Mouse (Mus musculus) lung, embryonic 16.5 days (tissue): ENCODE measurements at regions not wholly inside any gene's neighbourhood (a gene's known extent, or its start where the extent isn't known, plus 50 kb on each side); places are given as distances from the start of the nearest gene placed in this dataset.

Experiments used
- ATAC-seq: fragments of 200-750 bp; cut with Nextera tagmentation; 2 replicates; pipeline ENCODE4 v1.8.0; 2017; ENCODE audit warnings: low read depth, mild to moderate bottlenecking, moderate library complexity
- H3K27ac ChIP-seq: fragments of 300-500 bp; sonication (generic); 2 replicates; pipeline ENCODE4 v1.5.1; 2014; ENCODE audit warnings: mild to moderate bottlenecking, control low read depth, low read length
- H3K27me3 ChIP-seq: fragments of 300-500 bp; sonication (generic); 2 replicates; pipeline ENCODE4 v1.6.1; 2014; ENCODE audit warnings: low read depth, low read length, mixed read lengths; ENCODE audit not compliant: control insufficient read depth, insufficient read depth
- H3K36me3 ChIP-seq: fragments of 300-500 bp; sonication (generic); 2 replicates; pipeline ENCODE4 v1.6.1; 2014; ENCODE audit warnings: low read length; ENCODE audit not compliant: control insufficient read depth, insufficient read depth
- H3K4me1 ChIP-seq: fragments of 300-500 bp; sonication (generic); replicated peaks from 2 replicates; pipeline ENCODE4 v1.6.1; 2014; ENCODE audit warnings: low read length, mixed read lengths; ENCODE audit not compliant: control insufficient read depth, insufficient read depth
- H3K4me2 ChIP-seq: fragments of 300-500 bp; sonication (generic); 2 replicates; pipeline ENCODE4 v1.6.1; 2014; ENCODE audit warnings: low read depth, low read length, control low read depth
- H3K4me3 ChIP-seq: fragments of 300-500 bp; sonication (generic); 2 replicates; pipeline ENCODE4 v1.5.1; 2014; ENCODE audit warnings: mild to moderate bottlenecking, low read length, control low read depth
- H3K9ac ChIP-seq: fragments of 300-500 bp; sonication (generic); 2 replicates; pipeline ENCODE4 v1.6.1; 2014; ENCODE audit warnings: low read length, control low read depth
- H3K9me3 ChIP-seq: fragments of 300-500 bp; sonication (generic); 2 replicates; pipeline ENCODE4 v1.6.1; 2016; ENCODE audit warnings: low read length; ENCODE audit not compliant: control insufficient read depth
- WGBS: fragments of 180-500 bp; shearing (Covaris S2); extraction: QIAGEN DNeasy Blood & Tissue Kit; methylation state at CpG from one replicate; pipeline ENCODE4 v1.1.7; 2014; 5-methylcytosine and 5-hydroxymethylcytosine counted together

DNA sequence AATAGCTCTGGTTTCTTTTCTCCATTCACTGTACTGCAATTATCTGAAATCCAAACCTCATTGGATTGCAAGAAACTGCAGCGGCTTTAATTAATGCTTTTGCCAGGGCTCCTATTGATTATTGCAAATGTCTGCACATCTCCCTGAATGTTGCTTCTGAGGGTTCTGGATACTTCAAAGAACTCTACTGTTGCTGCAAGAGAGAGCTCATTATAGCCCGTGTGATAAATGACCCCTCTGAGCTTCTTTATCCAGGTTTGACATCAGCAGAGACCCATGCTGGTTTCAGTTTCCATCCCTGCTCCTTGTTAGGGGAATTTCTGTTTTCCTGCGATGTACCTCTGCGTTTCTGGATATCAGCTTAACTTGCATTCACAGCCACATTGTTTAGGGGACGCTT, 78.4 kb upstream of the Nav3 start:
- no peaks in the 10 kb centered on the region for H3K4me1 ChIP-seq
- WGBS = 33% methylated on average over 5 of the region's 5 CpGs
- no peaks in the 10 kb centered on the region for H3K27me3 ChIP-seq
- H3K9ac ChIP-seq = no peak overlapping the region
- H3K9me3 ChIP-seq = no peaks in the 10 kb centered on the region
- no peak overlapping the region for H3K4me3 ChIP-seq
- no peak overlapping the region for H3K27ac ChIP-seq
- no peak for ATAC-seq
- H3K36me3 ChIP-seq = no peaks in the 10 kb centered on the region
- H3K4me2 ChIP-seq = no peak overlapping the region

DNA sequence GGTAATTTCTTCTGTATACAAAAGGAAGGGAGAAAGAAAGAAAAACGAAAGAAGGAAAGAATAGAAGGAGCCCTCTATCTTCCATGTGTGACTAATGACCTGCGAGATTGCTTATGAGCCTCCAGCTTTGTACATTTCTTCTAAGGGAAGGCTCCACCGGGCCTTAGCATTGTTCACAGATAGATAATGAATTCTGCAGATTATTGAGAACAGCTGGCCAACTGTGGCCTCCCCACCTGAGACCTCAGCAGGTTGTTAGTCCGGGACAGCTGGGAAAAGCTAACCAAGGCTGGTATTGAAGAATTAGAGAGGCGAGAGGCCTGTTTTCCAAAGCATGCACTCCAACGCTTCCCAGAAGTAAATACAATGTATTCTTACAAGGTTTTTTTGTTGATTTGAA, 86.7 kb upstream of the Nav3 start:
- no peaks in the 10 kb centered on the region for H3K36me3 ChIP-seq
- no peaks in the 10 kb centered on the region for H3K27me3 ChIP-seq
- WGBS = 56% methylated on average over 6 of the region's 6 CpGs
- no peaks in the 10 kb centered on the region for H3K4me1 ChIP-seq
- no peak overlapping the region for H3K9ac ChIP-seq
- no peak overlapping the region for H3K4me3 ChIP-seq
- no peak for ATAC-seq
- H3K27ac ChIP-seq = no peak overlapping the region
- H3K4me2 ChIP-seq = no peak overlapping the region
- no peaks in the 10 kb centered on the region for H3K9me3 ChIP-seq

DNA sequence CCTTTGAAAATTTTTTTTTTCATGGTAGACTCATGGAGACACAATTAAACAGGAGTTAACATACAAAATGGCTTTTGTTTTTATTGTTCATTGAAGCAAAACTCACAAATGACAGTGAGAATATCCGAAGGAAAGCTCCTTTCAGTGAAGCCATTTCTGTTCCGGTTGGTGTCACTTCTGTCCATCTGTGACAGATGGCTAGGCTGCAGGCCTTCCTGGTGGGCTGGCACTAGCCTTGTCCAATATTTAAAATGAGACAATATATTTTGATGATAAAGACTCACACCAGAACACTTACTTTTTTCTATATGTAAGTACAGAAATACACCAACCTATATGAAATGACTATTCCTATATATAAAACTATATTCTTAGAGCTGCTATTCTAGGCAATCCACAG, 92.4 kb upstream of the Nav3 start:
- Histone ChIP-seq H3K36me3 (no peaks in the 10 kb centered on the region), H3K4me2 (no peak overlapping the region), H3K9ac (no peak overlapping the region), H3K27ac (no peak overlapping the region), H3K4me3 (no peak overlapping the region), H3K9me3 (no peaks in the 10 kb centered on the region), H3K4me1 (no peaks in the 10 kb centered on the region), H3K27me3 (no peaks in the 10 kb centered on the region)
- ATAC-seq = no peak
- 86% methylated on average over 2 of the region's 2 CpGs for WGBS

DNA sequence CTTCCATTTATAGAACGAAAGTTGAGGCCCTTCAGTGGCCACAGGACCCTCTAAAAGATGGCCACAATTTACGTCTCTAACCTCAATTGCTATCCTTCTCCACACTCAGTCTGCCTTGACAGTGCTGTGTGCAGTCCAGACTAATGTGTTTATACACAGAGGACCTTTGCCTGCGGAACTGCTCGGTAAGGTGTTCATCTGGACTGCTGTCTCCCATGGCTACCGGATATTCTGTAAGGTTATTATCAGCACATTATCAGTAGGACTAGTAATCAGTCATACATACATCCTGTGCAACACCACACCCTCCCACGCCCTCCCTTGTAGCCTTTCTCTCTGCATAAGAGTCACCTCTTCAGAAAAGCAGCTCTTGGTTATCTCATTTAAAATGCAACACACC, 98.0 kb upstream of the Nav3 start:
- WGBS = 44% methylated on average over 6 of the region's 6 CpGs

GRCm38 (mm10) chr10:110556326-110556883, 100.4 kb upstream of the Nav3 start:
- no peaks in the 10 kb centered on the region for H3K4me1 ChIP-seq
- ATAC-seq = no peak
- no peak overlapping the region for H3K4me3 ChIP-seq
- 84% methylated on average over 1 of the region's 1 CpGs for WGBS
- no peak overlapping the region for H3K9ac ChIP-seq
- no peaks in the 10 kb centered on the region for H3K27me3 ChIP-seq
- H3K4me2 ChIP-seq = no peak overlapping the region
- no peak overlapping the region for H3K27ac ChIP-seq
- H3K9me3 ChIP-seq = no peaks in the 10 kb centered on the region
- H3K36me3 ChIP-seq = no peaks in the 10 kb centered on the region

More for the DNA sequence above, 98.0 kb upstream of the Nav3 start:
- ATAC-seq = no peak
- Histone ChIP-seq H3K4me2 (no peak overlapping the region), H3K4me1 (no peaks in the 10 kb centered on the region), H3K36me3 (no peaks in the 10 kb centered on the region), H3K27me3 (no peaks in the 10 kb centered on the region), H3K27ac (no peak overlapping the region), H3K9ac (no peak overlapping the region), H3K9me3 (no peaks in the 10 kb centered on the region), H3K4me3 (no peak overlapping the region)

DNA sequence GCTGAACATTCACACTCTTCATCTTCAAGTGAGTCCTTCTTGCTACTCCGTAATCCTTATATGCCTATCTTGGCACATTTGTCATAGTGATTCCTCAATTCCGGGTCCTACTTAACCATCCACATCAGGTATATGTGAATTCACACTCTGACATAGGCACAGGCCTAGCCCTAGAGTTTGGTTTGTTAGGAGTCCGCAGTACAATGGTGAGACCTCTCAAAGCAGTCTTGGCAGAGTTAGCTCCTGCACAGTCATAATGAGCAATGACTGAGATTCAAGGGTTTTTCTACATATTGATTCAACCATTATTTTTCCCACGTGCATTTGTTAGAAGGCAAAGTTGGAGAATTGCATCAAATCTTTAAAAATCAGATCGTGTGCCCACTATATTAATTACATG, 107.1 kb upstream of the Nav3 start:
- Histone ChIP-seq H3K9me3 (no peaks in the 10 kb centered on the region), H3K4me1 (no peaks in the 10 kb centered on the region), H3K4me2 (no peak overlapping the region), H3K4me3 (no peak overlapping the region), H3K27me3 (no peaks in the 10 kb centered on the region), H3K9ac (no peak overlapping the region), H3K27ac (no peak overlapping the region), H3K36me3 (no peaks in the 10 kb centered on the region)
- no peak for ATAC-seq
- 91% methylated on average over 5 of the region's 5 CpGs for WGBS

DNA sequence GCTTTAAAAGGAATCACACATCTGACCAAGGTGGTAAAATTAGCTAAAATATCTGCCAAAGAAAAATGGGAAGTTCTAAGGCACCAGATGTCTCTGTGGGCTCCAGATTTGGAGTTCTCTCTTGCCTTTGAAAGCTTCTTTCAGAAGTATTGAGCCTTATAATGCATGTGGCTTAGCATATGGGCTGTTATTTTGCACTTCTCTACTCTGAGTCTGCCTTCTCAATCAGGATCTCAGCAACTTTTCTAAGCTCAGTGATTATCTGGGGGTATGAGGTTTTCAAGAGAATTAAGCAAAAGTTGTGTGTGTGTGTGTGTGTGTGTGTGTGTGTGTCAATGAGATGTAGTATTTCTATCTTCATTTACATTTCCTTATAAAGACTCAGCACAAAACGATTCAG, 107.6 kb upstream of the Nav3 start:
- Histone ChIP-seq H3K9me3 (no peaks in the 10 kb centered on the region), H3K4me2 (no peak overlapping the region), H3K36me3 (no peaks in the 10 kb centered on the region), H3K4me1 (no peaks in the 10 kb centered on the region), H3K9ac (no peak overlapping the region), H3K27me3 (no peaks in the 10 kb centered on the region), H3K27ac (no peak overlapping the region), H3K4me3 (no peak overlapping the region)
- ATAC-seq = no peak
- WGBS = 67% methylated on average over 1 of the region's 1 CpGs

DNA sequence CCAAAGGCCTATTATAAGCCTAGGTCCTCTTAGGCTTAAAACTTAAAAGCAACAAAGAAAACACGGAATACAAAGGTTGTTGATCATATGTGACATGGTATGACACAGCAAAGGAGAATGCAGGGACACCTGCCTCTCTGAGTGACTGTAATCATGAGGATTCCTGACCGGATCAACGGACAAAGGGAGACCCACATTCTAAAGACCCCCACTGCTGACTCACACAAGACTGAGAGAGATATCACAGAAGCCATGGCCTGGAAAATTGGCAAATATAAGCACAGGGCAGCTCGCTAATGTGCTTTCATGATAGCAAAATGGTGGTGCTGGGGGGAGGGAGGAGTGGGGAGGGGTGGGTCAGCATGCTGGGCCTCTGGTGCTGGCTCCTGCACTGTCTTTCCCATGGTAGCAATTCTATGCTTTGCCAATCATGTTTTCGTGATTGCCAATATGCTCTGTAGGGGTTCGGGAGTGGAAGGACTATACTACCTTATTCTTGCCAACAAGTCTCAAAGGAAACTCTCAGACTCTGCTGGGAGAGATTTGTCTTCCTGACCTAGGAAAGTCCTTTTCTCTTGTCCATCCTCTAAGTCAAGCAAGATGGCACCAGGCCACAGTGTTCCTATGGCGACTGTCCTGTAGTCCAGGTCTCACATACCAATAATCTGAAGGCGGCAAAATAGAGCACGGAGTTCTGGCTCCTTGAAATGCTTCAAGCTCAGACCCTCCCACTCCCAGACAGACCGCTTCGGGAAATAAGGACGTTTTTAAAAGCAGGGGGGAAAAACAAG, 110.5 kb upstream of the Nav3 start:
- WGBS = 83% methylated on average over 12 of the region's 12 CpGs
- H3K4me3 ChIP-seq = no peak overlapping the region
- H3K27me3 ChIP-seq = no peaks in the 10 kb centered on the region
- no peak overlapping the region for H3K9ac ChIP-seq
- no peak overlapping the region for H3K27ac ChIP-seq
- no peaks in the 10 kb centered on the region for H3K4me1 ChIP-seq
- H3K4me2 ChIP-seq = no peak overlapping the region
- no peaks in the 10 kb centered on the region for H3K9me3 ChIP-seq
- no peak for ATAC-seq
- H3K36me3 ChIP-seq = no peaks in the 10 kb centered on the region

DNA sequence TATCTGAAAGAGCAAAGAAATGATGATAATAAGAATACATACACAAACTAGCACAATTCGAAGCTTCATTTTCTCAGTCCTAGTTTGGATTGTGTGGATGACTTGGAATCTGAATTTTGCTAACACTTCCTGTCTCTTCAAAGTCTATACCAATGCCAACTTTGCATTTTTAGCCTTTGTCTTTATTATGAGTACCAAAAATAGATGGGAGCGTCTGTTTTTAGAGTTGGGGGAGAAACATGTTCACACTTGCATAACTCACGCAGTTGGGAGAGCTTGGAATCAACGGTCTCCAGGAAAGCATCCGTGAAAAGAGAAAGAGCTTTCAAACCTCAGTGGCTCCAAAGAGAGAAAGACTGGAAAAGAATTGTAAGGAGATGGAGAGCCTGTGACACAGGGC, 114.5 kb upstream of the Nav3 start:
- no peaks in the 10 kb centered on the region for H3K9me3 ChIP-seq
- H3K27me3 ChIP-seq = no peaks in the 10 kb centered on the region
- H3K4me3 ChIP-seq = no peak overlapping the region
- H3K4me2 ChIP-seq = no peak overlapping the region
- H3K4me1 ChIP-seq = peaks cover 3% of the 10 kb centered on the region; the same call in 1 of the 2 replicates
- no peak overlapping the region for H3K27ac ChIP-seq
- H3K9ac ChIP-seq = no peak overlapping the region
- WGBS = 77% methylated on average over 5 of the region's 5 CpGs
- no peak for ATAC-seq
- H3K36me3 ChIP-seq = no peaks in the 10 kb centered on the region
